Mouse (Mus musculus): Measurements from ENCODE around the gene Ccdc155. TPM values are rescaled to one million over a fixed set of nuclear protein-coding genes. Genes with fewer than 3 reads are reported as not detected.
A peak's percentile ranks its signal among the peaks of the same experiment; 100 is the strongest.

Gene Ccdc155
- polyA plus RNA-seq, 1 experiment from 2014 or later: 0.36 TPM

- no peak for DNase-seq (ENCODE audit: low spot score)
- TF ChIP-seq CTCF (IDR thresholded peaks at IDR 0.05; ENCODE audit: low read depth): no peak
- no peaks in the 10 kb centered on the region for H3K27me3 ChIP-seq (ENCODE audit: insufficient read depth, low read length)
- H3K4me3 ChIP-seq (replicated peaks; ENCODE audit: low read depth, low read length): no peak overlapping the region
- no peak overlapping the region for H3K9ac ChIP-seq (ENCODE audit: low read depth, low read length)
- peaks cover 62% of the 10 kb centered on the region for H3K36me3 ChIP-seq (ENCODE audit: insufficient read depth, low read length)
- H3K27ac ChIP-seq: no peak overlapping the region
- 87% methylated on average over 18 of the region's 18 CpGs for WGBS
- no peak for ATAC-seq (replicated peaks; ENCODE audit: low FRiP score, low read depth)
- no peaks in the 10 kb centered on the region for H3K4me1 ChIP-seq (replicated peaks; ENCODE audit: insufficient read depth, low read length)
- no peaks in the 10 kb centered on the region for H3K9me3 ChIP-seq (replicated peaks; ENCODE audit: low read length)
- no peak overlapping the region for H3K4me2 ChIP-seq (ENCODE audit: low read length)
Measured at GRCm38 (mm10) chr7:45228548-45228947, 23.9 kb upstream of the Ccdc155 start.

GRCm38 (mm10) chr7:45226421-45226820 is 21.7 kb upstream of the Ccdc155 start:
- H3K27me3 ChIP-seq (ENCODE audit: insufficient read depth, low read length): no peaks in the 10 kb centered on the region
- H3K4me3 ChIP-seq (replicated peaks; ENCODE audit: low read depth, low read length): no peak overlapping the region
- H3K9me3 ChIP-seq (replicated peaks; ENCODE audit: low read length): no peaks in the 10 kb centered on the region
- TF ChIP-seq CTCF (IDR thresholded peaks at IDR 0.05; ENCODE audit: low read depth): no peak
- no peak overlapping the region for H3K27ac ChIP-seq
- DNase-seq (ENCODE audit: low spot score) (no peak), ATAC-seq (replicated peaks; ENCODE audit: low FRiP score, low read depth) (no peak)
- H3K36me3 ChIP-seq (ENCODE audit: insufficient read depth, low read length): peaks cover 61% of the 10 kb centered on the region
- 95% methylated on average over 5 of the region's 5 CpGs for WGBS
- H3K9ac ChIP-seq (ENCODE audit: low read depth, low read length): no peak overlapping the region
- no peaks in the 10 kb centered on the region for H3K4me1 ChIP-seq (replicated peaks; ENCODE audit: insufficient read depth, low read length)
- H3K4me2 ChIP-seq (ENCODE audit: low read length): no peak overlapping the region

GRCm38 (mm10) chr7:45224826-45225225 is 20.1 kb upstream of the Ccdc155 start:
- Histone ChIP-seq H3K4me1 (replicated peaks; ENCODE audit: insufficient read depth, low read length) (no peaks in the 10 kb centered on the region), H3K9me3 (replicated peaks; ENCODE audit: low read length) (no peaks in the 10 kb centered on the region), H3K4me2 (ENCODE audit: low read length) (no peak overlapping the region), H3K27ac (no peak overlapping the region), H3K9ac (ENCODE audit: low read depth, low read length) (no peak overlapping the region), H3K36me3 (ENCODE audit: insufficient read depth, low read length) (peaks cover 67% of the 10 kb centered on the region), H3K4me3 (replicated peaks; ENCODE audit: low read depth, low read length) (no peak overlapping the region), H3K27me3 (ENCODE audit: insufficient read depth, low read length) (no peaks in the 10 kb centered on the region)
- no peak for TF ChIP-seq CTCF (IDR thresholded peaks at IDR 0.05; ENCODE audit: low read depth)
- WGBS: 86% methylated on average over 7 of the region's 7 CpGs
- no peak for ATAC-seq (replicated peaks; ENCODE audit: low FRiP score, low read depth)
- DNase-seq (ENCODE audit: low spot score): no peak

- H3K36me3 ChIP-seq (ENCODE audit: insufficient read depth, low read length): peaks cover 58% of the 10 kb centered on the region
- H3K27ac ChIP-seq: no peak overlapping the region
- WGBS: 87% methylated on average over 2 of the region's 2 CpGs
- H3K9me3 ChIP-seq (replicated peaks; ENCODE audit: low read length): no peaks in the 10 kb centered on the region
- H3K27me3 ChIP-seq (ENCODE audit: insufficient read depth, low read length): no peaks in the 10 kb centered on the region
- no peak for DNase-seq (ENCODE audit: low spot score)
- TF ChIP-seq CTCF (IDR thresholded peaks at IDR 0.05; ENCODE audit: low read depth): no peak
- ATAC-seq (replicated peaks; ENCODE audit: low FRiP score, low read depth): no peak
- H3K4me2 ChIP-seq (ENCODE audit: low read length): no peak overlapping the region
- no peak overlapping the region for H3K4me3 ChIP-seq (replicated peaks; ENCODE audit: low read depth, low read length)
- peaks cover 9% of the 10 kb centered on the region for H3K4me1 ChIP-seq (replicated peaks; ENCODE audit: insufficient read depth, low read length)
- no peak overlapping the region for H3K9ac ChIP-seq (ENCODE audit: low read depth, low read length)
Measured at GRCm38 (mm10) chr7:45221680-45222079, 17.0 kb upstream of the Ccdc155 start.

- Histone ChIP-seq H3K27ac (peak overlapping the region; percentile 90), H3K9ac (ENCODE audit: low read depth, low read length) (peak overlapping the region; percentile 88), H3K4me1 (replicated peaks; ENCODE audit: insufficient read depth, low read length) (peaks cover 15% of the 10 kb centered on the region), H3K36me3 (ENCODE audit: insufficient read depth, low read length) (peaks cover 27% of the 10 kb centered on the region), H3K4me2 (ENCODE audit: low read length) (peak overlapping the region; percentile 93), H3K4me3 (replicated peaks; ENCODE audit: low read depth, low read length) (peak overlapping the region; percentile 77), H3K9me3 (replicated peaks; ENCODE audit: low read length) (no peaks in the 10 kb centered on the region), H3K27me3 (ENCODE audit: insufficient read depth, low read length) (no peaks in the 10 kb centered on the region)
- 3% methylated on average over 13 of the region's 13 CpGs for WGBS
- DNase-seq (ENCODE audit: low spot score): peak; percentile 94
- ATAC-seq (replicated peaks; ENCODE audit: low FRiP score, low read depth): peak; percentile 57
- TF ChIP-seq CTCF (IDR thresholded peaks at IDR 0.05; ENCODE audit: low read depth): no peak
Measured at GRCm38 (mm10) chr7:45216442-45217183, 11.9 kb upstream of the Ccdc155 start.

- H3K36me3 ChIP-seq (ENCODE audit: insufficient read depth, low read length): peaks cover 25% of the 10 kb centered on the region
- H3K27me3 ChIP-seq (ENCODE audit: insufficient read depth, low read length): peaks cover 6% of the 10 kb centered on the region; the same call in 1 of the 2 replicates
- peaks cover 16% of the 10 kb centered on the region for H3K4me1 ChIP-seq (replicated peaks; ENCODE audit: insufficient read depth, low read length)
- ATAC-seq (replicated peaks; ENCODE audit: low FRiP score, low read depth): peak; percentile 58
- H3K9me3 ChIP-seq (replicated peaks; ENCODE audit: low read length): no peaks in the 10 kb centered on the region
- H3K4me3 ChIP-seq (replicated peaks; ENCODE audit: low read depth, low read length): peak within 1 kb of the TSS; percentile 77
- under 1% methylated on average over 53 of the region's 55 CpGs for WGBS
- H3K4me2 ChIP-seq (ENCODE audit: low read length): peak within 1 kb of the TSS; percentile 93
- TF ChIP-seq CTCF (IDR thresholded peaks at IDR 0.05; ENCODE audit: low read depth): no peak
- H3K9ac ChIP-seq (ENCODE audit: low read depth, low read length): peak within 1 kb of the TSS; percentile 88
- DNase-seq (ENCODE audit: low spot score): peak; percentile 83
- peak within 1 kb of the TSS; percentile 90 for H3K27ac ChIP-seq
Measured at GRCm38 (mm10) chr7:45215673-45216441, 11.2 kb upstream of the Ccdc155 start, which contains the start of gene Tead2. TSS of gene Tead2 (plus strand) at chr7:45215753.
